Mouse (Mus musculus) hindbrain, embryonic 13.5 days (tissue): ENCODE measurements around the gene Evx2. TPM values are rescaled to one million over a fixed set of nuclear protein-coding genes. Genes with fewer than 3 reads are reported as not detected.

ENCODE experiments used
- ATAC-seq: fragments of 200-750 bp; cut with Nextera tagmentation; 2 replicates; pipeline ENCODE4 v1.8.0; 2017; ENCODE audit warnings: moderate TSS enrichment; ENCODE audit not compliant: low FRiP score
- H3K27ac ChIP-seq: fragments of 300-500 bp; sonication (generic); 2 replicates; pipeline ENCODE4 v1.5.1; 2015; ENCODE audit warnings: inconsistent platforms, mild to moderate bottlenecking, moderate library complexity
- H3K27me3 ChIP-seq: fragments of 300-500 bp; sonication (generic); 2 replicates; pipeline ENCODE4 v1.6.1; 2015; ENCODE audit warnings: mild to moderate bottlenecking, inconsistent platforms
- H3K36me3 ChIP-seq: fragments of 300-500 bp; sonication (generic); 2 replicates; pipeline ENCODE4 v1.6.1; 2015; ENCODE audit warnings: mild to moderate bottlenecking, inconsistent platforms
- H3K4me1 ChIP-seq: fragments of 300-500 bp; sonication (generic); replicated peaks from 2 replicates; pipeline ENCODE4 v1.6.1; 2015; ENCODE audit warnings: inconsistent platforms
- H3K4me2 ChIP-seq: fragments of 300-500 bp; sonication (generic); 2 replicates; pipeline ENCODE4 v1.6.1; 2015; ENCODE audit warnings: inconsistent platforms, mild to moderate bottlenecking, moderate library complexity
- H3K4me3 ChIP-seq: fragments of 300-500 bp; sonication (generic); 2 replicates; pipeline ENCODE4 v1.5.1; 2015; ENCODE audit warnings: mild to moderate bottlenecking, inconsistent platforms
- H3K9ac ChIP-seq: fragments of 300-500 bp; sonication (generic); 2 replicates; pipeline ENCODE4 v1.6.1; 2015; ENCODE audit warnings: mild to moderate bottlenecking, inconsistent platforms
- H3K9me3 ChIP-seq: fragments of 300-500 bp; sonication (generic); 2 replicates; pipeline ENCODE4 v1.6.1; 2016; ENCODE audit warnings: inconsistent platforms
- WGBS: fragments of 180-500 bp; shearing (Covaris S2); methylation state at CpG from one replicate; pipeline ENCODE4 v1.1.7; 2015; 5-methylcytosine and 5-hydroxymethylcytosine counted together
- polyA plus RNA-seq: library from polyadenylated mRNA; unstranded; fragments of >200 nt; fragmentation: Nextera tagmentation; extraction: Ambion mirVana; gene quantifications from 2 replicates; pipeline ENCODE4 v1.2.1, GENCODE M21; 2015

Evx2 gene
- polyA plus RNA-seq, 1 experiment from 2014 or later: 1.3 TPM

GRCm38 (mm10) chr2:74674881-74675665 is 15.7 kb upstream of the Evx2 start, which contains the start of gene Hoxd12:
TSS of gene Hoxd12 (plus strand) at chr2:74675013.
- no peaks in the 10 kb centered on the region for H3K36me3 ChIP-seq
- 2% methylated on average over 47 of the region's 47 CpGs for whole genome bisulfite sequencing
- no peaks in the 10 kb centered on the region for H3K9me3 ChIP-seq
- peaks cover 100% of the 10 kb centered on the region for H3K27me3 ChIP-seq
- ATAC-seq: no peak
- H3K4me3 ChIP-seq: no peak within 1 kb of the TSS
- H3K4me2 ChIP-seq: no peak within 1 kb of the TSS
- peaks cover 4% of the 10 kb centered on the region for H3K4me1 ChIP-seq
- no peak within 1 kb of the TSS for H3K9ac ChIP-seq
- H3K27ac ChIP-seq: no peak within 1 kb of the TSS

- no peak for ATAC-seq
- no peak overlapping the region for H3K4me2 ChIP-seq
- peaks cover 4% of the 10 kb centered on the region for H3K4me1 ChIP-seq
- no peak overlapping the region for H3K9ac ChIP-seq
- WGBS: under 1% methylated on average over 24 of the region's 24 CpGs
- H3K9me3 ChIP-seq: no peaks in the 10 kb centered on the region
- no peaks in the 10 kb centered on the region for H3K36me3 ChIP-seq
- H3K27ac ChIP-seq: no peak overlapping the region
- H3K27me3 ChIP-seq: peaks cover 100% of the 10 kb centered on the region
- no peak overlapping the region for H3K4me3 ChIP-seq
Measured at GRCm38 (mm10) chr2:74673835-74674425, 14.6 kb upstream of the Evx2 start.

GRCm38 (mm10) chr2:74672481-74673362 is 13.4 kb upstream of the Evx2 start:
- Histone ChIP-seq H3K4me3 (peak overlapping the region; percentile 33), H3K9me3 (no peaks in the 10 kb centered on the region), H3K36me3 (no peaks in the 10 kb centered on the region), H3K27ac (no peak overlapping the region), H3K9ac (no peak overlapping the region), H3K4me1 (peaks cover 12% of the 10 kb centered on the region), H3K27me3 (peaks cover 100% of the 10 kb centered on the region), H3K4me2 (peak overlapping the region; percentile 46)
- WGBS: under 1% methylated on average over 40 of the region's 40 CpGs
- peak; percentile 46; the same call in 1 of the 2 replicates for ATAC-seq

GRCm38 (mm10) chr2:74671847-74672246 is 12.5 kb upstream of the Evx2 start:
- Histone ChIP-seq H3K27me3 (peaks cover 100% of the 10 kb centered on the region), H3K4me1 (peaks cover 12% of the 10 kb centered on the region)
- no peak for ATAC-seq

DNA sequence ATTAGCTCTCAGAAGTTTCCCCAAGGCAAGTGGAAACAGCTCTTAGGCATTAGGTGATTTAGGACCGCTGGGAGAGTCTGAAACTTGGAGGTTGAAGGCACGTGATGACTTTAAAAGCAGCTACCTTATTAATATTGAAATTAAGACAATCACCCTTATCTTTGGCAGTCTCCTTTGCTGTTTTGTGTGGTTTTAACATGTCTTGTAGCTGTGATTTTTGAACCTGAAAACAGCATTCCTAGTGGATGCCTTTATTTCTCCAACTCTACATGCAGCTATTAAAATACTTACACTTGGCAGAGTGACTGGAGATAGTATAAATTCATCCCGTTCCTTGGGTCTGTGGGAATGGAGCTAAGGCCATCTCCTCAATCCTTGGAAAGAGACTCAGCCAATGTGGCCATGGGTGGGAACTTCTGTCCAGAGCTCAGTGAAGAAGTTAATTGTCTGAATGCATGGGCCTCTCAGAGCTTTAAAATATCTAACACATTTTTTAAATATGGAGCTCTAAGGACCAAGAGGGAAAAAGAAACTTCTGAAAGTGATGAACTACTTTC is 11.4 kb upstream of the Evx2 start:
- Histone ChIP-seq H3K9me3 (no peaks in the 10 kb centered on the region), H3K4me1 (peaks cover 12% of the 10 kb centered on the region), H3K27me3 (peaks cover 99% of the 10 kb centered on the region), H3K4me3 (no peak overlapping the region), H3K27ac (no peak overlapping the region), H3K9ac (no peak overlapping the region), H3K36me3 (no peaks in the 10 kb centered on the region), H3K4me2 (no peak overlapping the region)
- ATAC-seq: no peak
- WGBS: 2% methylated on average over 3 of the region's 3 CpGs

More at GRCm38 (mm10) chr2:74671847-74672246, 12.5 kb upstream of the Evx2 start:
- Histone ChIP-seq H3K9ac (no peak overlapping the region), H3K9me3 (no peaks in the 10 kb centered on the region), H3K27ac (no peak overlapping the region), H3K4me2 (no peak overlapping the region), H3K4me3 (no peak overlapping the region), H3K36me3 (no peaks in the 10 kb centered on the region)
- 5% methylated on average over 5 of the region's 5 CpGs for WGBS

- Histone ChIP-seq H3K4me2 (no peak overlapping the region), H3K4me3 (no peak overlapping the region), H3K36me3 (no peaks in the 10 kb centered on the region), H3K27me3 (peaks cover 99% of the 10 kb centered on the region), H3K27ac (no peak overlapping the region), H3K9ac (no peak overlapping the region), H3K9me3 (no peaks in the 10 kb centered on the region), H3K4me1 (peaks cover 12% of the 10 kb centered on the region)
- 2% methylated on average over 14 of the region's 14 CpGs for WGBS
- no peak for ATAC-seq
Measured at GRCm38 (mm10) chr2:74669650-74670235, 10.4 kb upstream of the Evx2 start.

DNA sequence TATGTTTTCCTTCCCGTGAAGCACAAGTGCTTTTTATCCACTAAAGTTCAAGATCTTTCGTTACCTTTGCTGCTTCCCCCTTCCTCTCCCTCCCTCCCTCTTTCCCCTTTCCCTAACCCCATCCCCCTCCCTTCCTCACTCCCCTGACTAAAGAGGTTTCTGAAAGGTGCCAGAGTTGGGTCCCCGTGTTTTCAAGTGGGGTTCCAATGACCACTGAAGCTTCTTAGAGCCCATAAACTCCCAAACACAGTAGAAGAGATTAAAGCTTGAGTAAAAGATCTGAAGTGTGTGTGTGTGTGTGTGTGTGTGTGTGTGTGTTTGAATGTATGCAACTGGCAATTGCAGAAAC is 9.8 kb upstream of the Evx2 start:
- WGBS: 2% methylated on average over 3 of the region's 3 CpGs
- no peaks in the 10 kb centered on the region for H3K9me3 ChIP-seq

GRCm38 (mm10) chr2:74668370-74669229 is 9.2 kb upstream of the Evx2 start:
- H3K9ac ChIP-seq: no peak overlapping the region
- peaks cover 99% of the 10 kb centered on the region for H3K27me3 ChIP-seq
- peaks cover 12% of the 10 kb centered on the region for H3K4me1 ChIP-seq
- no peaks in the 10 kb centered on the region for H3K9me3 ChIP-seq
- no peak for ATAC-seq
- no peaks in the 10 kb centered on the region for H3K36me3 ChIP-seq
- H3K4me2 ChIP-seq: peak overlapping the region; percentile 43
- WGBS: 0% methylated on average over 64 of the region's 74 CpGs
- no peak overlapping the region for H3K27ac ChIP-seq
- H3K4me3 ChIP-seq: peak overlapping the region; percentile 25

More for the DNA sequence above, 9.8 kb upstream of the Evx2 start:
- Histone ChIP-seq H3K36me3 (no peaks in the 10 kb centered on the region), H3K27me3 (peaks cover 99% of the 10 kb centered on the region), H3K27ac (no peak overlapping the region), H3K4me3 (no peak overlapping the region), H3K4me2 (no peak overlapping the region), H3K4me1 (peaks cover 12% of the 10 kb centered on the region), H3K9ac (no peak overlapping the region)
- no peak for ATAC-seq

- 0% methylated on average over 27 of the region's 51 CpGs for WGBS
- Histone ChIP-seq H3K27me3 (peaks cover 99% of the 10 kb centered on the region), H3K36me3 (no peaks in the 10 kb centered on the region), H3K4me2 (peak within 1 kb of the TSS; percentile 43), H3K27ac (no peak within 1 kb of the TSS), H3K9ac (no peak within 1 kb of the TSS), H3K4me3 (peak within 1 kb of the TSS; percentile 25), H3K9me3 (no peaks in the 10 kb centered on the region), H3K4me1 (peaks cover 11% of the 10 kb centered on the region)
- no peak for ATAC-seq
Measured at GRCm38 (mm10) chr2:74667842-74668357, 8.5 kb upstream of the Evx2 start, which contains the start of gene Hoxd13. TSS of gene Hoxd13 (plus strand) at chr2:74668310.

GRCm38 (mm10) chr2:74667191-74667841 is 8.0 kb upstream of the Evx2 start:
- Histone ChIP-seq H3K9me3 (no peaks in the 10 kb centered on the region), H3K4me2 (no peak overlapping the region)
- no peak for ATAC-seq

More at GRCm38 (mm10) chr2:74667191-74667841, 8.0 kb upstream of the Evx2 start:
- Histone ChIP-seq H3K27ac (no peak overlapping the region), H3K36me3 (no peaks in the 10 kb centered on the region), H3K4me1 (peaks cover 7% of the 10 kb centered on the region), H3K4me3 (no peak overlapping the region), H3K27me3 (peaks cover 99% of the 10 kb centered on the region), H3K9ac (no peak overlapping the region)
- 1% methylated on average over 36 of the region's 36 CpGs for WGBS
